Mouse (Mus musculus): Measurements from ENCODE around the gene Cyb5d1.

Gene Cyb5d1

DNA sequence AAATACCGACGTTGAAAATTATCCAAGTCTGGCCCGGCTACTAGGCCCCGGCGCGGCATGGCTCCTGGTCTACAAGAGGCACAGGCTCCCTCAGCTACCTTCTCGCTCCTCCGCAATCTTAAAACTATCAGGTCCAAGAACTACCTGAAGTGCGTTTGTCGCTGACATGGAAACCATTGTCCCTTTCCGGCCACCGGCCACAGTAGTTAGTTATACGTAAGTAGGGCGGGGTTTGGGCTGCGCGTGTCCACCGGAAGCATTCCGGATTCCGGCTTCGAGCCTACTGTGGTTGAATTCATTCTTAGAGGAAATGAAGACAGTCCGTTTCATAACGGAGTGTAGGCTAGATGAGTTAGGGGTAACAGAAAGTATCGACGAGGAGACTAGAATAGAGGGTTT, at the start of gene Cyb5d1, which contains the start of gene Naa38:
Gene Cyb5d1 (minus strand): TSS at position 397 of the 399 bp plus-strand sequence.
Gene Naa38 (plus strand): TSS at position 253 of the 399 bp plus-strand sequence.
- DNase-seq: peak; percentile 95 to 96

DNA sequence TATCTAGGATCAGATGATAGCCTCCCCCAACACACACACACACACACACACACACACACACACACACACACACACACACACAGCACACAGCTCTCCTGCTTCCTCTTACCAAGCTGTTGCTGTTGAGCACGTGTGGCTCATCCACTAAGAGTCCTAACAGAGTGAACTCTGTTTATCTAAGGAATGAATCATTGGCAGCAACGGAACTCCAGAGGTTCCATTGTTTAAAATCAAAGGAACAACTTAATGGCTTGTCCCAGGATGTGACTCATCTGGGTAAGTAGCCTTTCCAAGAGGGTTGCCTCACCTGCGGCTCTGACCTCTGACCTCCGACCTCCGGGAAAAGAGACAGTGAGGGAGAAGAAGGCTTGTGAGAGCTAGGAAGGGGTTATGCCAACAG, 47.9 kb upstream of the Cyb5d1 start:
- DNase-seq: no peak

DNA sequence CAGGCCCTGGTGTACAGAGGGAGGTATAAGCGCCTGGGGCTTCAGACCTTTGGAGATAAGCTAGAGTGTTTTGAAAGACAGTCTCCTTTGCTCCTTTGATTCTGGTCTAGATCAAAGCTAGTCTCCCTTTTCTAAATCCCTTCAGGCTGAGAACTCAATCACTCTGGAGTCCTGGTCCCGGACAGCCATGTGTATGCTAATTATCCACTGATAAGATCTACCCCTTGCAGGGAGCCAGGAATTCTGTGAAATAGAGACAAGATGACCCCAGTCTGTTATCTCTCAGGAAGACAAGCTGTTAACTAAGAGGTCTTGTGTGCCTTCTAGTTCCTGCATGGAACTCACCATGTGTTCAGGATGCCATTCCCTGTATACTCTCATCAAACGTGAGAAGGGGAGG, 41.9 kb upstream of the Cyb5d1 start:
- DNase-seq: no peak

DNA sequence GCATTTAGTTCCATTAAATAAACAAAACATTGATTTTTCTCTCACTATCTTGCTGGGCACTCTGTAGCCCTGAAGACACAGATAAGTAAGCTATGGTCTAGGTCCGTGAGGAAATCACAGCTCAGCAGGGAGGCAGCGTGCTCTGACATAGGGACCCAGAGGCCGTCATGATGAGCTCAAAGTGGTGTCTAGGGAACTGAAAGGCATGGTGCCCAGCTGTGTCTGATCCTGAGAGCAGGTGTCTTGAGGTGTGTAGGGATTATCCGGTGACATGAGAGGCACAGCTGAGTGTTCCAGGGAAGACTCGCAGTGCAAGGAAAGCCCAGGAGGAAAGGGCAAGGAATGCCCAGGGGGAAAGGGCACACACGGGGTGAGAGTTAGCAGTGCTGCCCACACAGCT, 37.8 kb upstream of the Cyb5d1 start:
- DNase-seq: no peak

DNA sequence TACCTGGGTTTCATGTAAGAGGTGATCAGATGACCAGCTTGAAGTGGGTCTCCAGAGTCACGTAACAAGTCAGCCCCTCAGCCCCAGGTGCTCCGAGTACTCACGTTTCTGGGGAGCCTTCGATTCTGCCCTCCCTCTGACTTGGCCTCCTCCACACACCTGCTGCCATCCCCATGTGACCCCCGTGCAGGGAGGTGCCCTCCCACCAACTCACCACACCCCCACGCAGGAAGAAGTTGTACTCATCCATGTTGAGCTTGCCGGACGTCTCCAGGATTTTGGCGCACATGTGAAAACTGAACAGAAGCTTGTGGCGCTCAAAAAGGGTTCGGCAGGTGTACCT, 37.2 kb upstream of the Cyb5d1 start:
- DNase-seq: peak in 1 of 2 experiments; percentile 47

DNA sequence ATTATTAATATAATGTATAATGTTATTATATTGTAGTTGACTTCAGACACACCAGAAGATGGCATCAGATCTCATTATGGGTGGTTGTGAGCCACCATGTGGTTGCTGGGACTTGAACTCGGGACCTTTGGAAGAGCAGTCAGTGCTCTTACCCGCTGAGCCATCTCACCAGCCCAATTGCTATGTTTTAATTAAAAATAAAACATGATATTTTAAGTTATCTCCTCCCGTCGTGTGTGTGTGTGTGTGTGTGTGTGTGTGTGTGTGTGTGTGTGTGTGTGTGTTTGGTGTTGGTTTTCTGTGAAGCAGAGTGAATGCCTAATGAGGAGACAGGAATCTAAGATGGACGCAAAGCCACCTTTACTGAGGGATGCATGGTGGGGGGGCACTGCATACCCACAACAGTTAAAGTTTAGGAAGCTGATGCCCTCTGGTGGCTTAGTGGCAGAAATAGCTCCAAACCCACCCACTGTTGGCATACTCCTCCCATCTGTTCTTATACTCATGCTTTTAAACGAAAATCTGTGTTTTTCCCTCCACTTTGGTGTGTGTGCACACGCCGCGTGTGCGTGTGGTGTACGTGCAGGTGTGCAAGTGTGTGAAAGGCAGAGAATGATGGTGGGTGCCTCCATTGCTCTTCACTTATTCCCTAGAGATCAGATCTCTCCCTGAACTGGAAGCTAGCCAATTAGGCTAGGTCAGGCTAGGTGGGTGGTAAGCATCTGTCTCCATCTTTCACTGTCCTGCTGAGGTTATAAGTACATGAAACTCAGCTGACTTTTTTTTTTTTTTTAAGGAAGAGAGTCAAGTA, 36.6 kb upstream of the Cyb5d1 start:
- peak; percentile 89 for DNase-seq

DNA sequence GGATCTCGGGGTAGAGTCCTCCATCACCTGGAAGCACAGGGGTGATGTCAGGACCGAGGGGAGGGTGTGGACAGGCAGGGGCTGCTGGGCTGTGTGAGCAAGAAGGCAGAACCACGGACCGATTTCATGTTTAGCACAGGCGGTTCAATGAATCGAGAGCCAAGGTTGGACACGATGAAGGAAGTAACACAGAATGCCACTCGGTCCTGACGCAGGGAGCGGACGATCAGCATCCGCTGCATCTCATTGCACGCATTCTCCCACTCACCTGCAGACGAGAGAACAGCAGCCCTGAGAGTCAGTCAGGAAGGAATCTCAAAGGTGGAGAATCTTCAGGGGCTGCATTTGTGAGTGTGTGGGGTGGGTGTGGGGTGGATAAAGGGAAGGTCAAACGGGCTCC, 35.2 kb upstream of the Cyb5d1 start:
- no peak for DNase-seq

DNA sequence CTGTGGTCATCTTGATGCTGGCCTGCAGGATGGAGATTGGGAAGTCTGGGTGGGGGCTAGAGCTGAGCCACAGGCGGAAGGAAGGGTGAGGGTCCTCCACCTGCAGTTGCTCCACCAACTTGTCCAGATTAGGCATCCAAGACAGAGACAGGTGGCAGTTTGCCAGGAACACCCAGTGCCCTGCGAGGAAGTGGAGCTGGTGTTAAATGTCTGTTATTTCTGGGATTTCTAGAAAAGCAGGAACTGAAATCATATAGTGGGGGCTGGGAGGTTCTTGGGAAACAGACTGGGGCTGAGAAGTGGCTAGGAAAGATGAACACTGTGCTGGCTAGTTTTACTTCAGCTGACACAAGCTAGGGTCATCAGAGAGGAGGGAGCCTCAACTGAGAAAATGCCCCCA, 33.9 kb upstream of the Cyb5d1 start:
- DNase-seq: peak; percentile 48 to 67

DNA sequence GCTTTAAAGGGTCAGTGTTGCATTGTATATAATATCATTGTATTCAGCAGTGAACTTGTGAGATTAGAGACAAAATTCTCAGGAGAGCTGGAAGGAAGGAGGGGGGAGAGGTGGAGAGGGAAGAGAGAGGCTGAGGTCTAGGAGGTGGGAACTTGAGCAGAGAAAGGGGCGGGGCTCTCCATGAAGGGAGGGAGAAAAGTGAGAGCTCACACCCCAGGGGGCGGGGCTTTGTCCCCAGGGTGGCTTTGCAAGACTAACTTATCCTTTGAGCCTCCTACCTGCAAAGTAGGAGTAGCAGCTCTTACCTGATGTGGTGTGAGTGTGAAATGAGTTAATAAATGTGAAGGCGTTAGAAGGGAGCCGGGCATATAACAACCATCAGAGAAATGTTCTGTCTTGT, 33.3 kb upstream of the Cyb5d1 start:
- peak; percentile 88 to 93 for DNase-seq

DNA sequence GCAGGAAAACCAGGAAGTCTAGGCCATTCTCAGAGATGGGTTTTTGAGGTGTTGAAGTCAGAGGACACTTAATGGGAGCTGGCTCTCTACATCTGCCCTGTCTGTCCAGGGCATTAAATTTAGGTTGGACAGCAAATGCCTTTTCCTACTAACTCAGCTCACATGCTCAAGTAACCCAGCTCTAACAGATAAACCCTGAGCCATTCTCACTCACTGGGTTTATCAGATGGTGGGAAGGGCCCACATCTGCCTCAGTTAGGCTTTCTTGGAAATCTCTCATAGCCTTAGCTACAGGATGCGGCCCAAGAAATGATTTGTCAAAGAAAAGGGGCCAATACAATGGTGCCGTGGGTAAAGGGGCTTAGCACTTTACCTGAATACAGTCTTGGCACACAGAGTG, 30.8 kb upstream of the Cyb5d1 start:
- no peak for DNase-seq

DNA sequence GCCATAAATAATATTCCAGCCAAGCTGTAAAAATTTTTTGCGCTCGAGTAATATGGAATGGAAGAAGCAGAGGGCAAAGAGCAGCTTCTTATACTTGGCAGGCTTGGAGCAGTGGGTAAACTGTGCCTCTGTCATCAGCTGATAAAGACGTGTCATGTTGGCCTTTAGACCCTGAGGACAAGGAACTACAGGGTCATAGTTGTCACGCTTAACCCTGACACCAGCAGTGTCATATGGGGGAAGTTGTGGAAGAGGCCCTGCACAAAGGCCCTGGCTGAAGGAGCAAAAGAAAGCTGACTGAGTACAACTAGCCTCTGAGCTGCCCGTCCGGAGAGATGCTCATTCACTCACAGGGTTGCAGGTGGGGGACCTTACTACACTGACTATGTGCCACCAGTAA, 28.5 kb upstream of the Cyb5d1 start:
- no peak for DNase-seq

DNA sequence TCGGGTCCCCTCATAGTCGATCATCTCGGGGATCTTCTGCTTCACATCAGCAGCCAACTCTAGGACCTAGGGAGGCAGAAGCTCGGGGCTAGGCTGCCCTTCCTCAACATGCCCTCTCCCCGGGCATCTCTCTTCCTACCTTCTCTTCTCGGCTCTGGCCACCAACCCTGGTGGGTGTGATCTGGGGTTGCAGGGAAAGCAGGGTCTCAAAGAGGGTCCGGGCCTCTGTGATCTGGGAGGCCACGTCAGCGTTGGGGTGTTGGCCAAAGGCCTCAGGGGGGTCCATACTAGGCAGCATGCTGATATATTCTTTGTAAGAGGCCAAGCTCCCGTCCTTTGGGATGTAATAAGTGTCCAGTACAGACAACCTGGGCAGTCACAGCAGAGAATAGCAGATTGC, 27.4 kb upstream of the Cyb5d1 start:
- peak in 1 of 2 experiments; percentile 35 for DNase-seq

DNA sequence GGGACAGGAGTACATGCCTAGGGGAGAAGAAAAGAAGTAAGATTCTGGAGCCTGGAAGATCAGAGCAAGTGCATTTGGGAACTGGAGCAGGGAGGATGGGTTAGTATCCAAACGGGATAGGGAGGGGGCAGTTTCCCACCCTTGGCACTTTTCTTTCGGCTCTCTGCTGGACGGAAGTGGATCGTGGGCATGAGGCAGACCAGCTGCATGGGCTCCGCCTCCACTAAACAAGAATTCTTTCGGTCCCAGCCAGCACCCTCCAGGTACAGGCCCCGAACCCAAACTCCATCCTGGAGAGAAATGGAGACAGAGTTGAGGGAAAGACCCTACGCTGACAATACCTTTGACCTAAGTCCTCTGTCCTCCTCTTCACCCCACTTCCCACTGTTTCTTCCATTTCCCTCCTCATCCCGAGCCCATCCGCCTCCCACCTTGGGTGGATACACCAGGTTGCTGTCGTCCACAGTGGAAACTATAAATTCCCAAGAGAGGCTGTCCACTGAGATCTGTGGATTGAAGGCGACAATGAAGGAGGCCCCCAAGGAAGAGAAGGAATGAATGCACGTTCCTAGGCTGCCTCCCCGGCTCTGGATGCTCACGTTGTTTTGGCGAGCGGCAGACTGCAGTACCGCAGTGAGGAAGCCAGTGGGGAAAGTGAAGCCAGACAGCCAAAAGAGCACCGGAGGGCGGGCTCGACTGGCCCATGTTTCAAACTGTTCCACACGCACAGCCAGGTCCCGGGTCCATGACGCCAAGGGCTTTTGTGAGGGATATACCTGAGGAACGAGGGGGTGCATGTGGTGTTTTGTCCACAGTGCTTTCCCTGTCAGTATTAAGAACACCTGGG, 25.9 kb upstream of the Cyb5d1 start:
- DNase-seq: peak in 1 of 2 experiments; percentile 30

DNA sequence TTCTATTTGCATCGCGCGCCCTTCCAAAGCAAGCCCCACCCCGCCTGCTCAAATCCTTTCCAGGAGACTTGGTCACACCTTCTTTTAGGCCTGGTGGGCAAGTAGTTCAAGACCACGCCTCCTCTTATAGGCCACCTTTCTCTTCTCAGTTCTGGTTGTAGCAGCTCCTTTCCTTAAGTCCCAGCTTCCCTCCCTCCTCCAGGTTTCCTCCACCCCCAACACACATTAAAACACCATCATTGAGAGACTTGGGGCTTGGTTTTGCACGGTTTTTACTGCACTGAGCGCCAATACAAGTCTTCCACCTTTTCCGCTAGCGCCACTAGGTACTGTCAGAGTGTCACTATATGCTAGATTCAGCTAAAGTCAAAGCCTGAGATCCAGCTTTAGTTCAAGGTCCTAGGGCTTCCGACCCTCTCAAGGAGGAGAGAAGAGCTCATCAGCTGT, 25.1 kb upstream of the Cyb5d1 start:
- no peak for DNase-seq

DNA sequence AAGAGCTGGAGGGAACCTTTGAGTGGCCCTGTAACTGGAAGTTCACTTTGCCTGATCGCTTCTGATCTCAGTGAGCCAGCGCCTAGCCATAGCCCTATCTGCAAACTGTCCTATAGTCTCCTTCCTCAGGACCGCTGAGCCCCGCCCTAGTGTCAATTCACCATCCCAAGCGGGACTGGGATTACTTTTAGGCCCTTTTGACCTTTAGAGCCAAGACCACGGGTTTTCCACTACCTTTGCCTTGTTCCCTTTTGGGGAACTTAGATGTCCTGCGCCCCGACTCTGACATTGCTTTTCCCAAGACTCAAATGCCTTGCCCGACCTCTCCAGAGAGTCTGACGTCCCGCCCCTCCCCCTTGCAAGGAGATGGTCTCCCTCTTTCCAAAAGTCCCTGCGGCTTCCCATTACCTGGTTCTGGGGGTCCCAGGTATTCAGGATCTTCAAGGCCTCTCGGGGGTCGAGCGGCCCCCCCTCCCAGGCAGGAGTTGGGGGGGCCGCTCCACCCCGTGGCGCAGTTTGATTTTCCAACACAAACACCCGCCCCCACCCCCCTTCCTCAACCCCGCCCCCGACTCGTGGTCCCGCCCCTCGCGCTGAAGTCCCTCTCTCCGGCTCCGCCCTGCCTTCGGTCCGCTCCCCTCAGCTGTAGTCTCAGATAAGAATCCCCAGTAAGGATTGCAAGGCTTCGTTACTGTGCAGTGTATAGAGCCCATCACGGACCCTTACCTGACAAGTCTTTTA, 24.6 kb upstream of the Cyb5d1 start:
- peak; percentile 77 to 83 for DNase-seq

DNA sequence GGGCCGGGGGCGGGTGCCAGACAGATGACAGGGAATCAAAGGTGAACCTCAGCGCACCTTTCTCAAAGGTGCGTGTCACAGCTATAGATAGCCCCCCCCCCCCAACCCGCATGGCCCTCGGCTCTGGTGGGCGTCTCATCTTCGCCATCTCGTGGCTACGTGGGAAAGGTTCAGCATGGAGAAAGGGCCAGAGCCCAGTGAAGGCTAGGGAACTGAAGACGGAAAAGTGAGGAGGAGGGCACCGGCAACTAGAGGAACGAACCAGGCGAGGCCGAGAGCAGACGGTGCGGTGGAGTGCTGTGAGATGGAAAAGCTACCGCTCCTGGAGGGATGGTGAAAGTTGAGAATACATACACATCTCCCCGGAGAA, 24.0 kb upstream of the Cyb5d1 start:
- DNase-seq: peak in 1 of 2 experiments; percentile 74

DNA sequence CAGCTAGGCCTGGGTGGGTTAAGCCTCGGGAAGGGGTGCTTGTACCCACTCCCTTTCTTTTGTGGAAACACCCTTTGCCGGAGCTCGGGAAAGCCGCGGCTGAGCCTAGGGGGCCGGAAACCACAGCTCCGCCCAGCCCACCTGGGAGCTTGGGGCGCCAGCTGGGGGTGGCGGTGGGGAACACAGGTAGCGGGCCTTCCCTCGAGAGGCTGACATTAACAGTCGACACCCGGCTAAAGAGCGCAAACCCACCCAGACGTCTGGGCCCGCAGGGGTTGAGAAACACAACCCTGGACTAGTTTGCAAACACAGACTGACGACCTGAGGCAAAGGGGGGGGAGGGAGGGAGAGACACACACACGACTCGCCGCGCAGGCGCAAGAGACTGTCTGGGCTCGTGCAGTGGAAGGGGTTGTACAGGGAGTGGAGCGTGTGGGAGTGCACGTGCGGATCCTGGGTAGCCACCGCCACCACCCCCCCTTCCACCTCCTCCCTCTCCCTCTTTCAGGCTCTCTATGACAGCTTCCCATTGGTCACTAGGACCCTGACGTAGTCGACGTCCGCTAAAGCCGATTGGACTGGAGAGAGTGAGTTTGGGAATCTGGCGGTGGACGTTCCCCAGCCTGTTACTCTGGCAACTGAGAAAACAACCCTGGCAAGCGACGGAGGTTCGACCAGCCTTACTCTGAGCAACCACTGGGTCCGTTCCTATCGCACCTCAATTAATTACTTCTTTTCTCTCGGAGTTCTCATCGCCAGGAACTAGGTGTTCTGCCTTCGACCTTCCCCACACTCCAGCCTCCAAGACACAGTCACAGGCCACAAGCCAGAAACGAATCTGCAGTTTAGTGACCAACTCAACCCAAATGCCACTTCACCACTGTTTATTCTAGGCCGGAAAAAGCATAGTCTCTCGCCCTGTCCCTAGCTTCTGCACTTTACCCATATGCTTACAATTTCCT, 23.3 kb upstream of the Cyb5d1 start:
- DNase-seq: peak; percentile 95 to 99

DNA sequence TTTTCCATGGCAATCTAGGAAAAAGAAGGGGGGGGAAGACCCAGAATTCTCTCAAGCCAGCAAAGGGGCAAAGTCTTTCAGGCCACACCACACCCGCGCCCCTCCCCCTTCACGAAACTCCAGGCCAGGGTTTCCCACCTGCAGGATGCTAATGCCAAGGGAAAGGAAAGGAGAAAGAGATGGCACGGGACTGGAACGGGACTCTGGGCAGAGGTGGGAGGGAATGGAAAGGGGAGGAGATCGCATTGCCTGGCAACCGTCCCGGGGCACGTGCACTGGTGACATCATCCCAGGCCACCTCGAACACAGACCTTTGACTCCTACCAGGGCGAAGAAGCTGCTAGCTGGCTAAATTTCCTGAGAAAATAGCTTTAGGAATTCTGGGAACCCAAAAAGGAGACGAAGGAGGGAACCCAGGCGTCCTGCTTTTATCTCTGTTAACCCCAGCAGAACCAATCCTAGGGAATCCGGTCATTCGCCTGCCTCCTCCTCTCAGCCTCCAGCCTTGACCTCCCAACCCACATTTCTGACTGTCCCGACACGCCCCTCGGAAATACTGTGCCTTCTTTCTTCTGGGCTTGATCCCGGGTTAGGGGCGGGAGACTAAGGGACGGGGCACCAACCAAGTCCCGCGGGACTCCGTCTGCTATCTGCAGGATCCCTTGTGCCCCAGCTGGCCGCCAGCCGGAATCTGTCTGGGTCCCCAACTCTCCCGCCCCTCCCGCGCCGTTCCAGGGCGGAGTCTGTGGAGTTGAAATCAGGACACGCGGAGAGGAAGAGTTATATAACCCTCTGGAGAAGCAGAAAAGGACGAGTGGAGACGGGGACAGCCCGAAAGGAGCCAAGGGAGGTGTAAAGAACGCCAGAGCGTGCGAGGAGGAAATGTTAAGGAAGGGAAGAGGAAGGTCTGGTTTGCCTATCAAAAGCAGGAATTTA, 22.3 kb upstream of the Cyb5d1 start:
- peak; percentile 98 to 99 for DNase-seq

DNA sequence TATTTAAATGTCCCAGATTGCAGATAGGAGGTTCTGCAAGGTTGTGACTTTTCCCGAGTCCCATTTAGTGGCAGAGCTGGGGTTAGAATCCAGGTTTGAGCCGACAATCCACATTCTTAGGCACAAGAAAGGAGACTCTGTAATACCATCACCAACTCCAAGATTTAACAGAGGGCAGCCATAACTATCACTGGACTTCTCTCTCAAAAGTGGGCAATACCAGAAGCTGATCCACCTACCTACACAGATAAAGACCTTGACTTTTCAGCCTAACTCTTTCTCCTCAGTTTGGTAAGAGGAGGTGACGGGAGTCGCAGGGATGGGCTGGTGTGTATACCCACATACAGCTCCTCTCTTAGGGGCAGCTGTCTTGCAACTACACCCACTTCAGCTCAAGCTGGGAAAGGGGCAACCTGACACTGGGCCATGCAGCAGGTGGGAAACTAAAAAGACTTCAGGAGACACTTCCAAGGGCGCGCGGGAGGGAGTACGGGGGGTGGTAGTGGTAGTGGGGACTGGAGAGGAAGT, 21.6 kb upstream of the Cyb5d1 start:
- DNase-seq: no peak

DNA sequence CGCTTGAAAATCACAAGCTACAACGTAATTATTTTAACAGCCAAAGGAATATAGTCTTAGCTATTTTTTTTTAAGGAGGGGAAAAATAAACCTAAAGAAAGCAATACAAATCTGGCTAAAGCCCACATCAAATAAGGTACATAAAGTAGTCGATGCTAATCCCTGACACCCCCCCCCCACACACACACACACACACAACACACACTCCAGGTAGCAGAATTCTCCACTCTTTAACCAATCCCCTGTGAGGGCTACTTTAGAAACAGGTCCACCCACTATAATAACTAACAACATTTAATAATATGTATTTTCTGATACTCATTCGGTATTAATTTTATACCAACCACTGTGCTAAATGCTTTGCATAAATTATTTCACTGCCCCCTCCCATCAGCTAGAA, 21.1 kb upstream of the Cyb5d1 start:
- no peak for DNase-seq
